ENCODE assay signal across 28 mouse cellular contexts in the genomic region with DNA sequence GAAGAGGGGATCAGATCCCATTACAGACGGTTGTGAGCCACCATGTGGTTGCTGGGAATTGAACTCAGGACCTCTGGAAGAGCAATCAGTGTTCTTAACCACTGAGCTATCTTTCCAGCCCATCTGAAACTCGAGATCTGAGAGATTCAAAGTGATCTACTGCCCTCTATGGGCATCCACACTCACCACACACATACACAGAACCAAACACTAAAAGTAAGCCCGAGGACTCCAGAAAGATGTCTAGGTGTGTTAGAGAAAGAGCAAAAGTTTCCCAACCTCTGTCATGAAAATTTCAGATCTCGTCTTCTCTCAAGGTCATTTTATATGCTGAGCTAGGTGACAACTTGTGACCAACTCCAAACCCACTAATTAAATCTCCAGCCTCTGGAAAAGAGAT. TPM values are rescaled to one million over a fixed set of nuclear protein-coding genes. Genes with fewer than 3 reads are reported as not detected.
DNase-seq lines count a peak whose midpoint lies in the region; ATAC-seq and TF ChIP-seq lines count a peak whose summit lies in the region.
"Had no signal": no experiment of that assay in that cellular context is flagged by ENCODE, and none has a peak within 500 bp of the region (broad histone marks: within the 10 kb centered on the region; RNA-seq: fewer than 3 reads in every experiment).

No protein-coding gene starts in this region.

- H3K36me3 ChIP-seq in heart, adult 2 months (ENCODE audit: control insufficient read depth, insufficient read depth, low read length), result no peaks in the 10 kb centered on the region
- no peaks in the 10 kb centered on the region for H3K36me3 ChIP-seq in heart, embryonic 12.5 days
- no peaks in the 10 kb centered on the region for H3K36me3 ChIP-seq in stomach, postnatal 0 days (ENCODE audit: control insufficient read depth, insufficient read depth, low read length)
- H3K36me3 ChIP-seq in hindbrain, embryonic 10.5 days, result no peaks in the 10 kb centered on the region
- H3K36me3 ChIP-seq: embryonic facial prominence, embryonic 12.5 days; embryonic facial prominence, embryonic 15.5 days; heart, embryonic 13.5 days; hindbrain, embryonic 12.5 days; hindbrain, embryonic 15.5 days had no signal

- no peak for ATAC-seq in heart, embryonic 12.5 days (ENCODE audit: insufficient number of reproducible peaks, low FRiP score)
- no peak for ATAC-seq in stomach, postnatal 0 days (ENCODE audit: low FRiP score, low TSS enrichment)
- ATAC-seq: forebrain, embryonic 14.5 days; forebrain, postnatal 0 days; intestine, postnatal 0 days had no signal

- H3K79me2 ChIP-seq in heart, adult 2 months (replicated peaks; ENCODE audit: control insufficient read depth, insufficient read depth, low read length), result no peaks in the 10 kb centered on the region

- DNase-seq in heart, adult 2 months, result no peak
- DNase-seq in ES-CJ7 (ENCODE audit: low read depth, low spot score) (peak; percentile 41), R1 (ENCODE audit: low read depth, low spot score) (peak; percentile 65)
- no peak for DNase-seq in stomach, postnatal 0 days (ENCODE audit: low spot score)
- no peak for DNase-seq in urinary bladder, postnatal 36 days (ENCODE audit: low spot score in 2 of 2)
- DNase-seq in hindbrain, embryonic 10.5 days (ENCODE audit: low spot score), result no peak
- DNase-seq: adrenal gland, adult 2 months; adrenal gland, postnatal 14 days; B cell, adult 2 months; cerebellum, adult 11-12 months; cerebellum, adult 8-10 months; cerebellum, postnatal 10 days; cerebellum, postnatal 36 days; forebrain, postnatal 0 days; gastrocnemius, postnatal 10 days; heart, adult 11 months; heart, postnatal 14 days; heart, postnatal 4 days had no signal

- no peak overlapping the region for H3K9ac ChIP-seq in heart, adult 2 months (ENCODE audit: low read depth, low read length)
- H3K9ac ChIP-seq in heart, embryonic 12.5 days, result no peak overlapping the region
- H3K9ac ChIP-seq in stomach, postnatal 0 days (ENCODE audit: low read length), result no peak overlapping the region
- H3K9ac ChIP-seq: embryonic facial prominence, embryonic 12.5 days; embryonic facial prominence, embryonic 15.5 days; forebrain, postnatal 0 days; heart, embryonic 13.5 days; hindbrain, embryonic 12.5 days; hindbrain, embryonic 15.5 days had no signal

- H3K4me2 ChIP-seq in heart, embryonic 12.5 days, result no peak overlapping the region
- no peak overlapping the region for H3K4me2 ChIP-seq in stomach, postnatal 0 days (replicated peaks; ENCODE audit: low read depth)
- H3K4me2 ChIP-seq: embryonic facial prominence, embryonic 12.5 days; embryonic facial prominence, embryonic 15.5 days; heart, embryonic 13.5 days; hindbrain, embryonic 12.5 days; hindbrain, embryonic 15.5 days had no signal

- H3K4me1 ChIP-seq in heart, adult 2 months (ENCODE audit: control insufficient read depth, insufficient read depth, low read length), result no peaks in the 10 kb centered on the region
- no peaks in the 10 kb centered on the region for H3K4me1 ChIP-seq in heart, embryonic 12.5 days (replicated peaks)
- no peaks in the 10 kb centered on the region for H3K4me1 ChIP-seq in stomach, postnatal 0 days (replicated peaks; ENCODE audit: control insufficient read depth, insufficient read depth)
- peaks cover 16% of the 10 kb centered on the region for H3K4me1 ChIP-seq in hindbrain, embryonic 10.5 days (replicated peaks)
- H3K4me1 ChIP-seq: embryonic facial prominence, embryonic 12.5 days; heart, embryonic 13.5 days had no signal

- H3K27me3 ChIP-seq in heart, adult 2 months (ENCODE audit: control insufficient read depth, insufficient read depth, low read length), result no peaks in the 10 kb centered on the region; the same call in 1 of the 2 replicates
- no peaks in the 10 kb centered on the region for H3K27me3 ChIP-seq in heart, embryonic 12.5 days (replicated peaks)
- H3K27me3 ChIP-seq in stomach, postnatal 0 days (ENCODE audit: control insufficient read depth, insufficient read depth, low read length), result no peaks in the 10 kb centered on the region
- no peaks in the 10 kb centered on the region for H3K27me3 ChIP-seq in hindbrain, embryonic 10.5 days (ENCODE audit: insufficient read depth, poor library complexity, severe bottlenecking)
- H3K27me3 ChIP-seq: embryonic facial prominence, embryonic 12.5 days; embryonic facial prominence, embryonic 15.5 days; heart, embryonic 13.5 days; hindbrain, embryonic 12.5 days; hindbrain, embryonic 15.5 days had no signal

- 0 out of 2 replicates have a peak, but pooled peaks cover 9% of the 10 kb centered on the region for H3K9me3 ChIP-seq in heart, embryonic 12.5 days (replicated peaks)
- H3K9me3 ChIP-seq in stomach, postnatal 0 days (ENCODE audit: control insufficient read depth, low read length), result no peaks in the 10 kb centered on the region
- 0 out of 2 replicates have a peak, but pooled peaks cover 3% of the 10 kb centered on the region for H3K9me3 ChIP-seq in hindbrain, embryonic 10.5 days
- H3K9me3 ChIP-seq: embryonic facial prominence, embryonic 15.5 days; hindbrain, embryonic 12.5 days; hindbrain, embryonic 15.5 days had no signal

- intact Hi-C loops in heart, adult 2 months (cut with DNase I), result no loop called here

- TF ChIP-seq EP300 in heart, adult 2 months (IDR thresholded peaks at IDR 0.05; ENCODE audit: insufficient read depth, low read depth, low read length), result no peak
- no peak for TF ChIP-seq EP300 in stomach, postnatal 0 days (optimal IDR thresholded peaks at IDR 0.05)

- no peak for TF ChIP-seq POLR2A in heart, adult 2 months (IDR thresholded peaks at IDR 0.05; ENCODE audit: insufficient read depth, low read depth, low read length)

- peak; percentile 18 for TF ChIP-seq CTCF in heart, adult 2 months (IDR thresholded peaks at IDR 0.05)
- TF ChIP-seq CTCF in stomach, postnatal 0 days (IDR thresholded peaks at IDR 0.05; ENCODE audit: low read depth), result peak; percentile 21

- H3K4me3 ChIP-seq in heart, adult 2 months, result no peak overlapping the region
- H3K4me3 ChIP-seq in heart, embryonic 12.5 days, result no peak overlapping the region
- H3K4me3 ChIP-seq in stomach, postnatal 0 days (ENCODE audit: low read depth, low read length), result no peak overlapping the region
- H3K4me3 ChIP-seq in hindbrain, embryonic 10.5 days, result no peak overlapping the region
- H3K4me3 ChIP-seq: embryonic facial prominence, embryonic 12.5 days; embryonic facial prominence, embryonic 15.5 days; heart, embryonic 13.5 days; hindbrain, embryonic 12.5 days; hindbrain, embryonic 15.5 days had no signal

- WGBS in heart, adult 2 months, result 70% methylated on average over 4 of the region's 4 CpGs
- 73% methylated on average over 4 of the region's 4 CpGs for WGBS in heart, embryonic 12.5 days
- 74% methylated on average over 4 of the region's 4 CpGs for WGBS in stomach, postnatal 0 days
- WGBS in hindbrain, embryonic 10.5 days, result 85% methylated on average over 4 of the region's 4 CpGs

- no peak overlapping the region for H3K27ac ChIP-seq in heart, adult 2 months
- no peak overlapping the region for H3K27ac ChIP-seq in heart, embryonic 12.5 days (ENCODE audit: poor library complexity, severe bottlenecking)
- H3K27ac ChIP-seq in stomach, postnatal 0 days (replicated peaks), result no peak overlapping the region
- no peak overlapping the region for H3K27ac ChIP-seq in hindbrain, embryonic 10.5 days
- H3K27ac ChIP-seq: embryonic facial prominence, embryonic 12.5 days; embryonic facial prominence, embryonic 15.5 days; heart, embryonic 13.5 days; hindbrain, embryonic 12.5 days; hindbrain, embryonic 15.5 days had no signal

RNA-seq across cellular contexts. Expression of a gene that starts 9.5 kb away (rescaled TPM):
- total RNA-seq in heart, adult 2 months (2021), result 1 to 10 TPM; 2.3 to 2.6 TPM
- polyA plus RNA-seq in heart, adult 2 months (2012; rRNA removed), result 2.1 and 4.0 TPM in 2 replicates
- polyA plus RNA-seq in heart, embryonic 12.5 days (2016; fragmentation: Nextera tagmentation; extraction: Ambion mirVana), result 1.4 and 2.5 TPM in 2 replicates
- 0.42 and 0.85 TPM in 2 replicates for polyA plus RNA-seq in stomach, postnatal 0 days (2015; fragmentation: Nextera tagmentation; extraction: Ambion mirVana)
- polyA plus RNA-seq in hindbrain, embryonic 10.5 days (2016; fragmentation: Nextera tagmentation; extraction: Ambion mirVana), result 2.6 and 2.9 TPM in 2 replicates
- total RNA-seq: CH12.LX; gastrocnemius, postnatal 10 days; MEL had no signal

RNA-seq across cellular contexts. Expression of a gene that starts 41.3 kb away (rescaled TPM):
- total RNA-seq in heart, adult 2 months (2021), result 1 to 10 TPM; 6.4 to 8.8 TPM
- 4.0 and 6.6 TPM in 2 replicates for polyA plus RNA-seq in heart, adult 2 months (2012; rRNA removed)
- polyA plus RNA-seq in heart, embryonic 12.5 days (2016; fragmentation: Nextera tagmentation; extraction: Ambion mirVana), result 4.1 and 5.3 TPM in 2 replicates
- 2.5 and 3.2 TPM in 2 replicates for polyA plus RNA-seq in stomach, postnatal 0 days (2015; fragmentation: Nextera tagmentation; extraction: Ambion mirVana)
- 2.2 and 2.6 TPM in 2 replicates for polyA plus RNA-seq in hindbrain, embryonic 10.5 days (2016; fragmentation: Nextera tagmentation; extraction: Ambion mirVana)

Comparison
In these comparisons a context has a peak if more than half of its experiments do, and no peak if none do; other contexts are left out.
1. DNase-seq: peak in ES-CJ7 (single experiment) and R1 (single experiment); none in heart, adult 2 months (0 of 2), stomach, postnatal 0 days (single experiment), urinary bladder, postnatal 36 days (0 of 2) and hindbrain, embryonic 10.5 days (single experiment).